ENCODE assay signal across 23 mouse cellular contexts in genomic region chr3:88803910-88804540, GRCm38 (mm10).
"Had no signal": no experiment of that assay in that cellular context is flagged by ENCODE, and none has a peak within 500 bp of the region (broad histone marks: within the 10 kb centered on the region; RNA-seq: fewer than 3 reads in every experiment).

No protein-coding gene starts in this region.

- H3K9ac ChIP-seq: heart, embryonic 12.5 days; hindbrain, embryonic 13.5 days; hindbrain, embryonic 15.5 days; kidney, embryonic 15.5 days; limb, embryonic 13.5 days; limb, embryonic 15.5 days; liver, embryonic 12.5 days; liver, embryonic 14.5 days had no signal

- H3K4me2 ChIP-seq: heart, embryonic 12.5 days; hindbrain, embryonic 13.5 days; hindbrain, embryonic 15.5 days; kidney, embryonic 15.5 days; limb, embryonic 13.5 days; limb, embryonic 15.5 days; liver, embryonic 12.5 days had no signal

- H3K9me3 ChIP-seq: heart, embryonic 12.5 days; hindbrain, embryonic 13.5 days; hindbrain, embryonic 15.5 days; kidney, embryonic 15.5 days; limb, embryonic 13.5 days; limb, embryonic 15.5 days; liver, embryonic 12.5 days had no signal

- H3K4me3 ChIP-seq: heart, adult 2 months; heart, embryonic 12.5 days; hindbrain, embryonic 13.5 days; hindbrain, embryonic 15.5 days; kidney, embryonic 15.5 days; limb, embryonic 13.5 days; limb, embryonic 15.5 days; liver, embryonic 12.5 days had no signal

- H3K4me1 ChIP-seq: heart, embryonic 12.5 days; hindbrain, embryonic 13.5 days; hindbrain, embryonic 15.5 days; kidney, embryonic 15.5 days; limb, embryonic 13.5 days; limb, embryonic 15.5 days; liver, embryonic 12.5 days had no signal

- DNase-seq: gastrocnemius, postnatal 14 days; gastrocnemius, postnatal 36 days; heart, adult 2 months; heart, postnatal 10 days; kidney, adult 11 months; kidney, adult 2 months; kidney, adult 9 months; kidney, postnatal 14 days; kidney, postnatal 36 days; layer of hippocampus, adult 9-11 months; layer of hippocampus, postnatal 36 days; left cerebral cortex, postnatal 4 days had no signal

- H3K27me3 ChIP-seq: heart, embryonic 12.5 days; hindbrain, embryonic 13.5 days; hindbrain, embryonic 15.5 days; kidney, embryonic 15.5 days; limb, embryonic 13.5 days; limb, embryonic 15.5 days; liver, embryonic 12.5 days had no signal

- ATAC-seq: hindbrain, postnatal 0 days; intestine, embryonic 16.5 days; liver, embryonic 12.5 days had no signal

- H3K27ac ChIP-seq: heart, adult 2 months; hindbrain, embryonic 13.5 days; hindbrain, embryonic 15.5 days; hindbrain, postnatal 0 days; kidney, embryonic 15.5 days; kidney, postnatal 0 days; limb, embryonic 13.5 days; limb, embryonic 15.5 days; liver, embryonic 12.5 days; liver, embryonic 14.5 days had no signal
